Mouse (Mus musculus): ENCODE measurements around the gene Mbd6. TPM values are rescaled to one million over a fixed set of nuclear protein-coding genes. Genes with fewer than 3 reads are reported as not detected.

Gene Mbd6
- total and polyA plus RNA-seq, 2 experiments: 1.0 to 19.2 TPM

- Histone ChIP-seq H3K36me3 (ENCODE audit: control insufficient read depth, insufficient read depth, low read length) (no peaks in the 10 kb centered on the region), H3K4me1 (ENCODE audit: control insufficient read depth, insufficient read depth, low read length) (0 out of 2 replicates have a peak, but pooled peaks cover 2% of the 10 kb centered on the region), H3K27ac (replicated peaks; ENCODE audit: insufficient read depth, low read depth, low read length) (no peak overlapping the region), H3K4me3 (ENCODE audit: insufficient read depth, low read depth, low read length) (no peak overlapping the region), H3K27me3 (ENCODE audit: control insufficient read depth, insufficient read depth, low read length) (no peaks in the 10 kb centered on the region), H3K9ac (ENCODE audit: low read depth, low read length) (no peak overlapping the region), H3K79me2 (ENCODE audit: control insufficient read depth, insufficient read depth, low read length) (no peaks in the 10 kb centered on the region)
- WGBS: 80% methylated on average over 6 of the region's 6 CpGs
- TF ChIP-seq POLR2A (IDR thresholded peaks at IDR 0.05; ENCODE audit: extremely low read depth, insufficient read depth, low read length) (no peak), CTCF (IDR thresholded peaks at IDR 0.05; ENCODE audit: low read depth, low read length) (no peak)
- DNase-seq (ENCODE audit: extremely low read depth, low read depth, low spot score): no peak
These were observed 31.0 kb downstream of the Mbd6 start for GRCm38 (mm10) chr10:127257790-127258189.

GRCm38 (mm10) chr10:127255625-127256345 lies 33.0 kb downstream of the Mbd6 start:
- no peak for DNase-seq (ENCODE audit: extremely low read depth, low read depth, low spot score)
- TF ChIP-seq POLR2A (IDR thresholded peaks at IDR 0.05; ENCODE audit: extremely low read depth, insufficient read depth, low read length) (no peak), CTCF (IDR thresholded peaks at IDR 0.05; ENCODE audit: low read depth, low read length) (no peak)
- no peaks in the 10 kb centered on the region for H3K36me3 ChIP-seq (ENCODE audit: control insufficient read depth, insufficient read depth, low read length)
- H3K4me1 ChIP-seq (ENCODE audit: control insufficient read depth, insufficient read depth, low read length): no peaks in the 10 kb centered on the region
- H3K27ac ChIP-seq (replicated peaks; ENCODE audit: insufficient read depth, low read depth, low read length): no peak overlapping the region
- H3K4me3 ChIP-seq (ENCODE audit: insufficient read depth, low read depth, low read length): no peak overlapping the region
- H3K27me3 ChIP-seq (ENCODE audit: control insufficient read depth, insufficient read depth, low read length): no peaks in the 10 kb centered on the region
- H3K9ac ChIP-seq (ENCODE audit: low read depth, low read length): no peak overlapping the region
- H3K79me2 ChIP-seq (ENCODE audit: control insufficient read depth, insufficient read depth, low read length): no peaks in the 10 kb centered on the region
- 30% methylated on average over 14 of the region's 14 CpGs for WGBS

- no peak for DNase-seq (ENCODE audit: extremely low read depth, low read depth, low spot score)
- Histone ChIP-seq H3K4me1 (ENCODE audit: control insufficient read depth, insufficient read depth, low read length) (no peaks in the 10 kb centered on the region), H3K36me3 (ENCODE audit: control insufficient read depth, insufficient read depth, low read length) (no peaks in the 10 kb centered on the region), H3K9ac (ENCODE audit: low read depth, low read length) (no peak overlapping the region), H3K27ac (replicated peaks; ENCODE audit: insufficient read depth, low read depth, low read length) (no peak overlapping the region), H3K27me3 (ENCODE audit: control insufficient read depth, insufficient read depth, low read length) (no peaks in the 10 kb centered on the region), H3K79me2 (ENCODE audit: control insufficient read depth, insufficient read depth, low read length) (no peaks in the 10 kb centered on the region), H3K4me3 (ENCODE audit: insufficient read depth, low read depth, low read length) (no peak overlapping the region)
- 81% methylated on average over 5 of the region's 5 CpGs for WGBS
- no peak for TF ChIP-seq POLR2A (IDR thresholded peaks at IDR 0.05; ENCODE audit: extremely low read depth, insufficient read depth, low read length)
- TF ChIP-seq CTCF (IDR thresholded peaks at IDR 0.05; ENCODE audit: low read depth, low read length): no peak
These were observed 38.0 kb downstream of the Mbd6 start for GRCm38 (mm10) chr10:127250810-127251209.

GRCm38 (mm10) chr10:127238241-127238824 lies 50.5 kb downstream of the Mbd6 start:
- H3K27ac ChIP-seq (replicated peaks; ENCODE audit: insufficient read depth, low read depth, low read length): no peak overlapping the region
- no peaks in the 10 kb centered on the region for H3K79me2 ChIP-seq (ENCODE audit: control insufficient read depth, insufficient read depth, low read length)
- DNase-seq (ENCODE audit: extremely low read depth, low read depth, low spot score): no peak
- whole genome bisulfite sequencing: 67% methylated on average over 18 of the region's 18 CpGs
- no peak for TF ChIP-seq CTCF (IDR thresholded peaks at IDR 0.05; ENCODE audit: low read depth, low read length)
- no peak for TF ChIP-seq POLR2A (IDR thresholded peaks at IDR 0.05; ENCODE audit: extremely low read depth, insufficient read depth, low read length)
- H3K4me3 ChIP-seq (ENCODE audit: insufficient read depth, low read depth, low read length): no peak overlapping the region
- no peaks in the 10 kb centered on the region for H3K4me1 ChIP-seq (ENCODE audit: control insufficient read depth, insufficient read depth, low read length)
- H3K27me3 ChIP-seq (ENCODE audit: control insufficient read depth, insufficient read depth, low read length): no peaks in the 10 kb centered on the region; the same call in 1 of the 2 replicates
- no peak overlapping the region for H3K9ac ChIP-seq (ENCODE audit: low read depth, low read length)
- no peaks in the 10 kb centered on the region for H3K36me3 ChIP-seq (ENCODE audit: control insufficient read depth, insufficient read depth, low read length)

- no peak overlapping the region for H3K27ac ChIP-seq (replicated peaks; ENCODE audit: insufficient read depth, low read depth, low read length)
- no peaks in the 10 kb centered on the region for H3K36me3 ChIP-seq (ENCODE audit: control insufficient read depth, insufficient read depth, low read length)
- no peak for TF ChIP-seq CTCF (IDR thresholded peaks at IDR 0.05; ENCODE audit: low read depth, low read length)
- TF ChIP-seq POLR2A (IDR thresholded peaks at IDR 0.05; ENCODE audit: extremely low read depth, insufficient read depth, low read length): no peak
- DNase-seq (ENCODE audit: extremely low read depth, low read depth, low spot score): no peak
- no peak overlapping the region for H3K9ac ChIP-seq (ENCODE audit: low read depth, low read length)
- 46% methylated on average over 9 of the region's 9 CpGs for WGBS
- no peak overlapping the region for H3K4me3 ChIP-seq (ENCODE audit: insufficient read depth, low read depth, low read length)
- H3K4me1 ChIP-seq (ENCODE audit: control insufficient read depth, insufficient read depth, low read length): no peaks in the 10 kb centered on the region
- no peaks in the 10 kb centered on the region for H3K79me2 ChIP-seq (ENCODE audit: control insufficient read depth, insufficient read depth, low read length)
- H3K27me3 ChIP-seq (ENCODE audit: control insufficient read depth, insufficient read depth, low read length): no peaks in the 10 kb centered on the region; the same call in 1 of the 2 replicates
These were observed 52.3 kb downstream of the Mbd6 start for GRCm38 (mm10) chr10:127236541-127236940.

- no peak overlapping the region for H3K9ac ChIP-seq (ENCODE audit: low read depth, low read length)
- H3K79me2 ChIP-seq (ENCODE audit: control insufficient read depth, insufficient read depth, low read length): no peaks in the 10 kb centered on the region
- no peaks in the 10 kb centered on the region for H3K4me1 ChIP-seq (ENCODE audit: control insufficient read depth, insufficient read depth, low read length)
- 82% methylated on average over 9 of the region's 9 CpGs for WGBS
- H3K27me3 ChIP-seq (ENCODE audit: control insufficient read depth, insufficient read depth, low read length): no peaks in the 10 kb centered on the region; the same call in 1 of the 2 replicates
- no peak for TF ChIP-seq POLR2A (IDR thresholded peaks at IDR 0.05; ENCODE audit: extremely low read depth, insufficient read depth, low read length)
- TF ChIP-seq CTCF (IDR thresholded peaks at IDR 0.05; ENCODE audit: low read depth, low read length): peak; percentile 43
- H3K36me3 ChIP-seq (ENCODE audit: control insufficient read depth, insufficient read depth, low read length): no peaks in the 10 kb centered on the region
- no peak for DNase-seq (ENCODE audit: extremely low read depth, low read depth, low spot score)
- no peak overlapping the region for H3K4me3 ChIP-seq (ENCODE audit: insufficient read depth, low read depth, low read length)
- H3K27ac ChIP-seq (replicated peaks; ENCODE audit: insufficient read depth, low read depth, low read length): no peak overlapping the region
These were observed 55.7 kb downstream of the Mbd6 start for GRCm38 (mm10) chr10:127233141-127233540.

Other genes with a start within 250 kb of the Mbd6 start
- 5.2 and 6.1 TPM in 2 replicates for gene Mettl1, start 247.6 kb downstream of the Mbd6 start, total RNA-seq (2014; rRNA removed)
- 9.1 and 17.9 TPM in 2 replicates for gene Mettl1, start 247.6 kb downstream of the Mbd6 start, polyA plus RNA-seq (2012; rRNA removed)
- not detected in 2 replicates for gene Eef1akmt3, start 247.5 kb downstream of the Mbd6 start, total RNA-seq (2014; rRNA removed)
- gene Eef1akmt3, start 247.5 kb downstream of the Mbd6 start, polyA plus RNA-seq (2012; rRNA removed): 0.09 TPM in 1 of 2 replicates, not detected in the other
- not detected in 2 replicates for gene Cyp27b1, start 240.8 kb downstream of the Mbd6 start, total RNA-seq (2014; rRNA removed)
- 0.05 TPM in 2 replicates for gene Cyp27b1, start 240.8 kb downstream of the Mbd6 start, polyA plus RNA-seq (2012; rRNA removed)
- 0.09 and 0.34 TPM in 2 replicates for gene March9, start 228.8 kb downstream of the Mbd6 start, total RNA-seq (2014; rRNA removed)
- gene March9, start 228.8 kb downstream of the Mbd6 start, polyA plus RNA-seq (2012; rRNA removed): 0.44 and 0.52 TPM in 2 replicates
- 37.9 and 41.3 TPM in 2 replicates for gene Cdk4, start 225.5 kb downstream of the Mbd6 start, total RNA-seq (2014; rRNA removed)
- gene Cdk4, start 225.5 kb downstream of the Mbd6 start, polyA plus RNA-seq (2012; rRNA removed): 54.3 and 58.7 TPM in 2 replicates
- 269 and 278 TPM in 2 replicates for gene Tspan31, start 218.8 kb downstream of the Mbd6 start, total RNA-seq (2014; rRNA removed)
- gene Tspan31, start 218.8 kb downstream of the Mbd6 start, polyA plus RNA-seq (2012; rRNA removed): 268 and 298 TPM in 2 replicates
- 0.28 and 0.81 TPM in 2 replicates for gene Agap2, start 213.7 kb downstream of the Mbd6 start, total RNA-seq (2014; rRNA removed)
- gene Agap2, start 213.7 kb downstream of the Mbd6 start, polyA plus RNA-seq (2012; rRNA removed): 0.44 and 0.55 TPM in 2 replicates
- 130 TPM in 2 replicates for gene Os9, start 167.9 kb downstream of the Mbd6 start, total RNA-seq (2014; rRNA removed)
- gene Os9, start 167.9 kb downstream of the Mbd6 start, polyA plus RNA-seq (2012; rRNA removed): 128 and 130 TPM in 2 replicates
- gene B4galnt1, start 123.8 kb downstream of the Mbd6 start, total RNA-seq (2014; rRNA removed): 21.9 and 36.3 TPM in 2 replicates
- gene B4galnt1, start 123.8 kb downstream of the Mbd6 start, polyA plus RNA-seq (2012; rRNA removed): 85.0 and 89.8 TPM in 2 replicates
- 1.3 and 3.1 TPM in 2 replicates for gene Slc26a10, start 108.4 kb downstream of the Mbd6 start, total RNA-seq (2014; rRNA removed)
- 4.1 and 5.8 TPM in 2 replicates for gene Slc26a10, start 108.4 kb downstream of the Mbd6 start, polyA plus RNA-seq (2012; rRNA removed)
- gene Arhgef25, start 98.9 kb downstream of the Mbd6 start, total RNA-seq (2014; rRNA removed): 0.83 and 0.87 TPM in 2 replicates
- gene Arhgef25, start 98.9 kb downstream of the Mbd6 start, polyA plus RNA-seq (2012; rRNA removed): 0.91 and 1.4 TPM in 2 replicates
- gene Dtx3, start 93.3 kb downstream of the Mbd6 start, total RNA-seq (2014; rRNA removed): 1.5 and 1.8 TPM in 2 replicates
- 5.2 and 10.0 TPM in 2 replicates for gene Dtx3, start 93.3 kb downstream of the Mbd6 start, polyA plus RNA-seq (2012; rRNA removed)
- gene Pip4k2c, start 77.4 kb downstream of the Mbd6 start, total RNA-seq (2014; rRNA removed): 8.9 and 10.7 TPM in 2 replicates
- gene Pip4k2c, start 77.4 kb downstream of the Mbd6 start, polyA plus RNA-seq (2012; rRNA removed): 13.0 and 13.9 TPM in 2 replicates
- 0.55 and 0.74 TPM in 2 replicates for gene Kif5a, start 25.7 kb downstream of the Mbd6 start, total RNA-seq (2014; rRNA removed)
- gene Kif5a, start 25.7 kb downstream of the Mbd6 start, polyA plus RNA-seq (2012; rRNA removed): 5.0 and 10.7 TPM in 2 replicates
- 71.3 and 78.5 TPM in 2 replicates for gene Dctn2, start 22.6 kb downstream of the Mbd6 start, total RNA-seq (2014; rRNA removed)
- 122 and 132 TPM in 2 replicates for gene Dctn2, start 22.6 kb downstream of the Mbd6 start, polyA plus RNA-seq (2012; rRNA removed)
- 59.6 and 67.3 TPM in 2 replicates for gene Mars, start 22.8 kb upstream of the Mbd6 start, total RNA-seq (2014; rRNA removed)
- 65.6 and 70.7 TPM in 2 replicates for gene Mars, start 22.8 kb upstream of the Mbd6 start, polyA plus RNA-seq (2012; rRNA removed)
- gene Arhgap9, start 32.9 kb upstream of the Mbd6 start, total RNA-seq (2014; rRNA removed): 1.5 and 2.0 TPM in 2 replicates
- gene Arhgap9, start 32.9 kb upstream of the Mbd6 start, polyA plus RNA-seq (2012; rRNA removed): 1.8 and 2.1 TPM in 2 replicates
- gene Gli1, start 53.0 kb upstream of the Mbd6 start, total RNA-seq (2014; rRNA removed): not detected in 2 replicates
- 0.04 TPM in 2 replicates for gene Gli1, start 53.0 kb upstream of the Mbd6 start, polyA plus RNA-seq (2012; rRNA removed)
- gene Inhbe, start 65.4 kb upstream of the Mbd6 start, total RNA-seq (2014; rRNA removed): 4.8 and 7.5 TPM in 2 replicates
- 20.8 and 22.6 TPM in 2 replicates for gene Inhbe, start 65.4 kb upstream of the Mbd6 start, polyA plus RNA-seq (2012; rRNA removed)
- gene Inhbc, start 81.4 kb upstream of the Mbd6 start, total RNA-seq (2014; rRNA removed): 8.2 and 18.4 TPM in 2 replicates
- gene Inhbc, start 81.4 kb upstream of the Mbd6 start, polyA plus RNA-seq (2012; rRNA removed): 58.0 and 61.8 TPM in 2 replicates
- 15.8 and 17.5 TPM in 2 replicates for gene R3hdm2, start 91.3 kb upstream of the Mbd6 start, total RNA-seq (2014; rRNA removed)
- 66.9 and 70.1 TPM in 2 replicates for gene R3hdm2, start 91.3 kb upstream of the Mbd6 start, polyA plus RNA-seq (2012; rRNA removed)
- 0.20 and 0.37 TPM in 2 replicates for gene Stac3, start 212.7 kb upstream of the Mbd6 start, total RNA-seq (2014; rRNA removed)
- 0.42 and 0.49 TPM in 2 replicates for gene Stac3, start 212.7 kb upstream of the Mbd6 start, polyA plus RNA-seq (2012; rRNA removed)
- gene Ndufa4l2, start 225.9 kb upstream of the Mbd6 start, total RNA-seq (2014; rRNA removed): 0.09 and 0.40 TPM in 2 replicates
- 4.0 and 4.4 TPM in 2 replicates for gene Ndufa4l2, start 225.9 kb upstream of the Mbd6 start, polyA plus RNA-seq (2012; rRNA removed)
- gene Shmt2, start 233.4 kb upstream of the Mbd6 start, total RNA-seq (2014; rRNA removed): 130 and 154 TPM in 2 replicates
- 309 and 324 TPM in 2 replicates for gene Shmt2, start 233.4 kb upstream of the Mbd6 start, polyA plus RNA-seq (2012; rRNA removed)
- gene Nxph4, start 245.5 kb upstream of the Mbd6 start, total RNA-seq (2014; rRNA removed): not detected in 2 replicates
- 0.05 TPM in 1 of 2 replicates, not detected in the other for gene Nxph4, start 245.5 kb upstream of the Mbd6 start, polyA plus RNA-seq (2012; rRNA removed)

Measured in liver, adult 2 months (tissue).